Mouse (Mus musculus): Measurements from ENCODE around the gene D5Ertd579e. TPM values are rescaled to one million over a fixed set of nuclear protein-coding genes. Genes with fewer than 3 reads are reported as not detected.
A peak's percentile ranks its signal among the peaks of the same experiment; 100 is the strongest.

Gene D5Ertd579e
- polyA plus RNA-seq, 1 experiment from 2014 or later = 17.9 TPM

- ATAC-seq (ENCODE audit: insufficient number of reproducible peaks, low FRiP score, low TSS enrichment, low read depth) = no peak
- H3K9ac ChIP-seq = no peak overlapping the region
- H3K4me1 ChIP-seq = peaks cover 5% of the 10 kb centered on the region; the same call in 1 of the 2 replicates
- no peaks in the 10 kb centered on the region for H3K27me3 ChIP-seq
- no peaks in the 10 kb centered on the region for H3K9me3 ChIP-seq
- no peak overlapping the region for H3K27ac ChIP-seq
- no peak overlapping the region for H3K4me2 ChIP-seq
- no peaks in the 10 kb centered on the region for H3K36me3 ChIP-seq
- no peak overlapping the region for H3K4me3 ChIP-seq
- 74% methylated on average over 5 of the region's 5 CpGs for WGBS
These were observed 23.3 kb upstream of the D5Ertd579e start for GRCm38 (mm10) chr5:36719135-36719534.

GRCm38 (mm10) chr5:36717889-36718288 lies 22.1 kb upstream of the D5Ertd579e start:
- Histone ChIP-seq H3K9ac (no peak overlapping the region), H3K4me3 (no peak overlapping the region), H3K4me2 (no peak overlapping the region), H3K9me3 (no peaks in the 10 kb centered on the region), H3K27me3 (no peaks in the 10 kb centered on the region), H3K36me3 (no peaks in the 10 kb centered on the region), H3K4me1 (peaks cover 9% of the 10 kb centered on the region), H3K27ac (no peak overlapping the region)
- 68% methylated on average over 3 of the region's 3 CpGs for WGBS
- no peak for ATAC-seq (ENCODE audit: insufficient number of reproducible peaks, low FRiP score, low TSS enrichment, low read depth)

GRCm38 (mm10) chr5:36716816-36717215 lies 21.0 kb upstream of the D5Ertd579e start:
- H3K9ac ChIP-seq = no peak overlapping the region
- no peak overlapping the region for H3K4me2 ChIP-seq
- peaks cover 15% of the 10 kb centered on the region for H3K4me1 ChIP-seq
- WGBS = 54% methylated on average over 2 of the region's 2 CpGs
- H3K4me3 ChIP-seq = no peak overlapping the region
- H3K36me3 ChIP-seq = no peaks in the 10 kb centered on the region
- ATAC-seq (ENCODE audit: insufficient number of reproducible peaks, low FRiP score, low TSS enrichment, low read depth) = no peak
- no peaks in the 10 kb centered on the region for H3K9me3 ChIP-seq
- no peak overlapping the region for H3K27ac ChIP-seq
- H3K27me3 ChIP-seq = no peaks in the 10 kb centered on the region

GRCm38 (mm10) chr5:36714832-36715231 lies 19.0 kb upstream of the D5Ertd579e start:
- no peak overlapping the region for H3K4me2 ChIP-seq
- H3K4me3 ChIP-seq = no peak overlapping the region
- H3K9ac ChIP-seq = no peak overlapping the region
- no peak overlapping the region for H3K27ac ChIP-seq
- H3K9me3 ChIP-seq = no peaks in the 10 kb centered on the region
- H3K27me3 ChIP-seq = no peaks in the 10 kb centered on the region
- H3K4me1 ChIP-seq = peaks cover 16% of the 10 kb centered on the region
- no peaks in the 10 kb centered on the region for H3K36me3 ChIP-seq
- no peak for ATAC-seq (ENCODE audit: insufficient number of reproducible peaks, low FRiP score, low TSS enrichment, low read depth)
- 58% methylated on average over 3 of the region's 3 CpGs for WGBS

- no peak for ATAC-seq (ENCODE audit: insufficient number of reproducible peaks, low FRiP score, low TSS enrichment, low read depth)
- 87% methylated on average over 6 of the region's 6 CpGs for WGBS
These were observed 17.9 kb upstream of the D5Ertd579e start for GRCm38 (mm10) chr5:36713693-36714092.

GRCm38 (mm10) chr5:36712553-36713534 lies 17.0 kb upstream of the D5Ertd579e start:
- Histone ChIP-seq H3K27ac (peak overlapping the region; percentile 54), H3K4me3 (peak overlapping the region; percentile 37), H3K4me1 (peaks cover 16% of the 10 kb centered on the region), H3K27me3 (no peaks in the 10 kb centered on the region), H3K36me3 (no peaks in the 10 kb centered on the region), H3K9ac (0 out of 2 replicates have a peak overlapping the region, but pooled peaks have one; percentile 8), H3K4me2 (peak overlapping the region; percentile 60), H3K9me3 (no peaks in the 10 kb centered on the region)
- ATAC-seq (ENCODE audit: insufficient number of reproducible peaks, low FRiP score, low TSS enrichment, low read depth) = peak; percentile 77
- 6% methylated on average over 31 of the region's 31 CpGs for WGBS

More at GRCm38 (mm10) chr5:36713693-36714092, 17.9 kb upstream of the D5Ertd579e start:
- Histone ChIP-seq H3K4me1 (peaks cover 16% of the 10 kb centered on the region), H3K27me3 (no peaks in the 10 kb centered on the region), H3K27ac (no peak overlapping the region), H3K4me3 (no peak overlapping the region), H3K9me3 (no peaks in the 10 kb centered on the region), H3K9ac (no peak overlapping the region), H3K36me3 (no peaks in the 10 kb centered on the region), H3K4me2 (no peak overlapping the region)

- H3K27ac ChIP-seq = peak overlapping the region; percentile 4; the same call in 1 of the 2 replicates
- no peaks in the 10 kb centered on the region for H3K36me3 ChIP-seq
- ATAC-seq (ENCODE audit: insufficient number of reproducible peaks, low FRiP score, low TSS enrichment, low read depth) = no peak
- no peak overlapping the region for H3K4me3 ChIP-seq
- no peaks in the 10 kb centered on the region for H3K27me3 ChIP-seq
- H3K9me3 ChIP-seq = no peaks in the 10 kb centered on the region
- no peak overlapping the region for H3K4me2 ChIP-seq
- H3K9ac ChIP-seq = no peak overlapping the region
- WGBS = 63% methylated on average over 5 of the region's 5 CpGs
- H3K4me1 ChIP-seq = peaks cover 16% of the 10 kb centered on the region
These were observed 16.0 kb upstream of the D5Ertd579e start for GRCm38 (mm10) chr5:36711863-36712262.

GRCm38 (mm10) chr5:36705792-36706191 lies 10.0 kb upstream of the D5Ertd579e start:
- ATAC-seq (ENCODE audit: insufficient number of reproducible peaks, low FRiP score, low TSS enrichment, low read depth) = no peak
- H3K27me3 ChIP-seq = no peaks in the 10 kb centered on the region
- no peak overlapping the region for H3K9ac ChIP-seq

GRCm38 (mm10) chr5:36705390-36705789 lies 9.6 kb upstream of the D5Ertd579e start:
- ATAC-seq (ENCODE audit: insufficient number of reproducible peaks, low FRiP score, low TSS enrichment, low read depth) = no peak
- Histone ChIP-seq H3K4me3 (no peak overlapping the region), H3K4me1 (no peaks in the 10 kb centered on the region), H3K4me2 (no peak overlapping the region), H3K27me3 (no peaks in the 10 kb centered on the region), H3K9me3 (no peaks in the 10 kb centered on the region), H3K27ac (no peak overlapping the region), H3K36me3 (no peaks in the 10 kb centered on the region), H3K9ac (no peak overlapping the region)
- WGBS = 84% methylated on average over 5 of the region's 5 CpGs

More at GRCm38 (mm10) chr5:36705792-36706191, 10.0 kb upstream of the D5Ertd579e start:
- Histone ChIP-seq H3K27ac (no peak overlapping the region), H3K9me3 (no peaks in the 10 kb centered on the region), H3K4me1 (no peaks in the 10 kb centered on the region), H3K36me3 (no peaks in the 10 kb centered on the region), H3K4me2 (no peak overlapping the region), H3K4me3 (no peak overlapping the region)
- 81% methylated on average over 5 of the region's 5 CpGs for WGBS

GRCm38 (mm10) chr5:36704684-36705083 lies 8.9 kb upstream of the D5Ertd579e start:
- no peak overlapping the region for H3K4me2 ChIP-seq
- H3K4me3 ChIP-seq = no peak overlapping the region
- no peak for ATAC-seq (ENCODE audit: insufficient number of reproducible peaks, low FRiP score, low TSS enrichment, low read depth)
- no peak overlapping the region for H3K9ac ChIP-seq
- no peaks in the 10 kb centered on the region for H3K9me3 ChIP-seq
- H3K27ac ChIP-seq = no peak overlapping the region
- H3K4me1 ChIP-seq = no peaks in the 10 kb centered on the region
- WGBS = 73% methylated on average over 6 of the region's 6 CpGs
- no peaks in the 10 kb centered on the region for H3K36me3 ChIP-seq
- no peaks in the 10 kb centered on the region for H3K27me3 ChIP-seq

- Histone ChIP-seq H3K27me3 (no peaks in the 10 kb centered on the region), H3K9me3 (no peaks in the 10 kb centered on the region), H3K4me2 (no peak overlapping the region), H3K4me3 (no peak overlapping the region), H3K4me1 (0 out of 2 replicates have a peak, but pooled peaks cover 1% of the 10 kb centered on the region), H3K36me3 (no peaks in the 10 kb centered on the region), H3K27ac (no peak overlapping the region), H3K9ac (no peak overlapping the region)
- WGBS = 69% methylated on average over 6 of the region's 6 CpGs
- no peak for ATAC-seq (ENCODE audit: insufficient number of reproducible peaks, low FRiP score, low TSS enrichment, low read depth)
These were observed 5.3 kb upstream of the D5Ertd579e start for GRCm38 (mm10) chr5:36700939-36701620.

- peaks cover 6% of the 10 kb centered on the region for H3K4me1 ChIP-seq
- 75% methylated on average over 5 of the region's 5 CpGs for WGBS
- ATAC-seq (ENCODE audit: insufficient number of reproducible peaks, low FRiP score, low TSS enrichment, low read depth) = no peak
These were observed 2.9 kb upstream of the D5Ertd579e start for GRCm38 (mm10) chr5:36698689-36699088.

More at GRCm38 (mm10) chr5:36698689-36699088, 2.9 kb upstream of the D5Ertd579e start:
- H3K9me3 ChIP-seq = no peaks in the 10 kb centered on the region
- no peak overlapping the region for H3K4me2 ChIP-seq
- H3K9ac ChIP-seq = no peak overlapping the region
- no peak overlapping the region for H3K27ac ChIP-seq
- H3K4me3 ChIP-seq = no peak overlapping the region
- no peaks in the 10 kb centered on the region for H3K36me3 ChIP-seq
- no peaks in the 10 kb centered on the region for H3K27me3 ChIP-seq
